Mouse (Mus musculus) neural tube, embryonic 13.5 days (tissue): Measurements from ENCODE around the gene Rnaset2b. TPM values are rescaled to one million over a fixed set of nuclear protein-coding genes. Genes with fewer than 3 reads are reported as not detected.
A peak's percentile ranks its signal among the peaks of the same experiment; 100 is the strongest.
"Not testable (repeated sequence)": the region's sequence is repeated elsewhere in the genome, so short reads cannot be mapped to it uniquely, and the experiment has no call there.

Source experiments
- ATAC-seq: fragments of 200-750 bp; cut with Nextera tagmentation; 2 replicates; pipeline ENCODE4 v1.8.0; 2017; ENCODE audit warnings: low read depth, mild to moderate bottlenecking, moderate TSS enrichment, moderate library complexity
- H3K27ac ChIP-seq: fragments of 300-500 bp; sonication (generic); replicated peaks from 2 replicates; pipeline ENCODE4 v1.5.1; 2015; ENCODE audit warnings: moderate library complexity, mild to moderate bottlenecking, inconsistent platforms
- H3K27me3 ChIP-seq: fragments of 300-500 bp; sonication (generic); 2 replicates; pipeline ENCODE4 v1.6.1; 2015; ENCODE audit warnings: mild to moderate bottlenecking, inconsistent platforms
- H3K36me3 ChIP-seq: fragments of 300-500 bp; sonication (generic); 2 replicates; pipeline ENCODE4 v1.6.1; 2015; ENCODE audit warnings: mild to moderate bottlenecking, inconsistent platforms
- H3K4me1 ChIP-seq: fragments of 300-500 bp; sonication (generic); replicated peaks from 2 replicates; pipeline ENCODE4 v1.6.1; 2015; ENCODE audit warnings: inconsistent platforms
- H3K4me2 ChIP-seq: fragments of 300-500 bp; sonication (generic); 2 replicates; pipeline ENCODE4 v1.6.1; 2015; ENCODE audit warnings: inconsistent platforms, mild to moderate bottlenecking, moderate library complexity
- H3K4me3 ChIP-seq: fragments of 300-500 bp; sonication (generic); 2 replicates; pipeline ENCODE4 v1.5.1; 2015; ENCODE audit warnings: mild to moderate bottlenecking, inconsistent platforms
- H3K9ac ChIP-seq: fragments of 300-500 bp; sonication (generic); 2 replicates; pipeline ENCODE4 v1.6.1; 2015; ENCODE audit warnings: moderate library complexity, mild to moderate bottlenecking, inconsistent platforms
- H3K9me3 ChIP-seq: fragments of 300-500 bp; sonication (generic); 2 replicates; pipeline ENCODE4 v1.6.1; 2016; ENCODE audit warnings: inconsistent platforms
- WGBS: fragments of 180-500 bp; shearing (Covaris S2); methylation state at CpG from one replicate; pipeline ENCODE4 v1.1.7; 2015; 5-methylcytosine and 5-hydroxymethylcytosine counted together
- polyA plus RNA-seq: library from polyadenylated mRNA; unstranded; fragments of >200 nt; fragmentation: Nextera tagmentation; extraction: Ambion mirVana; gene quantifications from 2 replicates; pipeline ENCODE4 v1.2.1, GENCODE M21; 2015

The Rnaset2b gene
- polyA plus RNA-seq, 1 experiment from 2014 or later, result 102 TPM

DNA sequence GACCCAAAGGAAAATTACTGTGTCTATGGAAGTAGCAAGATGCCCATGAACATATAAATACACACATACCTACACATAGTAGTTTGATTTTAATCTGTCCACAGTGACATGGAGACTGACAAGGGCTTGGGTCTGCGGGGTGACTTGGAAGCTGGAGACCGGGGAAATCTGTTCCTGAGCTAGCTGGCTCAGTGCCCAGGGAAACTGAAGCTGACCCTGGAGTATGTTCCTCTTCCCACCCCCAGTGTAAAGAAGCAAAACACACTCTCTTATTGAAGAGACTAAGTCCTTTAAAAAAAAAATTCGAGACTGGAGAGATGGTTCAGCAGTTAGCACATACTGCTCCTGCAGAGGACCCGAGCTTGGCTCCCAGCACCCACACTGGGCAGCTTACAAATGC, 7.5 kb upstream of the Rnaset2b start:
- not testable (repeated sequence) for H3K27me3 ChIP-seq, ATAC-seq, H3K36me3 ChIP-seq, H3K27ac ChIP-seq, H3K9me3 ChIP-seq, H3K4me2 ChIP-seq, H3K9ac ChIP-seq, H3K4me3 ChIP-seq, H3K4me1 ChIP-seq
- 68% methylated on average over 4 of the region's 4 CpGs for WGBS

DNA sequence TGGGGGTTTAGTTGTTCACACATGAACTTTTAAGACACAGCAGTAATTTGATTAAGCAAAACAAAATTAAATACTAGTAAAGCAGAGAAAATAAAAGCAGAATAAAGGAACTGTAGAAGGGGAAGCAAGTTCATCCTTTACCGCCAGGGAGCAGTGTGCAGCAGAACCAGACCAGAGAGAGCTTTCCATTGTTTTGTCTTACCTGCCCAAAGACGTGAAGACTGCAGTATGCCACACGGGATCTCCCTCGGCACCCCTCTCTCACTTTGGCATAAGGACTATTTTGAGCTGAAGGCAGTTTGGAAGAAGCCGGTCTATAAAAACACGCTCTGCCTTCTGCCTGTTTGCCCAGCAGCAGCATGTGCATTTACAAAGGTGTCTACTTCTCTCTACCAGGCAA, 5.1 kb upstream of the Rnaset2b start:
- H3K36me3 ChIP-seq, H3K27me3 ChIP-seq, H3K27ac ChIP-seq, H3K4me3 ChIP-seq, ATAC-seq, H3K4me2 ChIP-seq, H3K4me1 ChIP-seq, H3K9ac ChIP-seq, H3K9me3 ChIP-seq: not testable (repeated sequence)
- 23% methylated on average over 6 of the region's 6 CpGs for WGBS

DNA sequence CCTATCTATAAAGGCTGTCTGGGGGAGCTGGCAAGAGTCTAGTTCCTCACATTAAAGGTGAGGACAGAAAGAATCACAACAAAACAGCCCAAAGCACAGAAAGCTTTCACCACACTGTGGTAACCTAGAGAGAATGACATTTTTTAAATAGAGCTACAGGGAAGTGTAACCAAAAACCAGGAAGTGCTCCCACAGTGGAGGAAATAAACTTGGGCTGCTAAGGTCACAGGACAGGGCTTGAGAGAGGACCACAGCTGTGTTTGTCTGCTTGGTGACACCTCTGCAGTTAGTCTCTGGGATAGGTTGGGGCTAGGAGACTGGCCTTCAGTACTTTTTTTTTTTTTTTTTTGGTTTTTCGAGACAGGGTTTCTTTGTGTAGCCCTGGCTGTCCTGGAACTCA, 2.8 kb upstream of the Rnaset2b start:
- not testable (repeated sequence) for H3K4me1 ChIP-seq, H3K9ac ChIP-seq, H3K4me2 ChIP-seq, H3K4me3 ChIP-seq, H3K27me3 ChIP-seq, H3K36me3 ChIP-seq, H3K27ac ChIP-seq, H3K9me3 ChIP-seq, ATAC-seq
- no CpG with 5 or more reads among the region's 1 CpGs for WGBS

DNA sequence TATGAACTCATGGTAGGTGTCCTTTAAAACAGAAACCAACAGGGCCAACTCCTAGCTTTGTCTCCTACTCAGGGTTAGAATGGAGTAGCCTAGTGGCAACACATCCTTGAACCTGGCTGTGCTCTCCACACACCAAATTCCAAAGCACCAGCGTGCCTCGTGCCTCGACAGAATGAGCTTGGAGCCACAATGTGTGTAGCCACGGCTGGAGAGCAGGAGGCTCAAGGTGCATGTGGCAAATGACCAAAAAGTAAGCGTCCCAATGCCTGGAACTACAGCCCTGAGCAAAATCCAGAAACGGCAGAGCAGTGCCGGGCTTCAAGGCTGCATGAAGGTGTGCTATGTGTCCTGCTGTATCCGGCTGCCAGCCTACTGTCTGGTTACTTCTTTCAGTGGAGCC, 804 bp downstream of the Rnaset2b start:
- 90% methylated on average over 8 of the region's 8 CpGs for WGBS
- ATAC-seq, H3K36me3 ChIP-seq, H3K9me3 ChIP-seq, H3K9ac ChIP-seq, H3K4me2 ChIP-seq, H3K27ac ChIP-seq, H3K4me3 ChIP-seq, H3K4me1 ChIP-seq, H3K27me3 ChIP-seq: not testable (repeated sequence)

DNA sequence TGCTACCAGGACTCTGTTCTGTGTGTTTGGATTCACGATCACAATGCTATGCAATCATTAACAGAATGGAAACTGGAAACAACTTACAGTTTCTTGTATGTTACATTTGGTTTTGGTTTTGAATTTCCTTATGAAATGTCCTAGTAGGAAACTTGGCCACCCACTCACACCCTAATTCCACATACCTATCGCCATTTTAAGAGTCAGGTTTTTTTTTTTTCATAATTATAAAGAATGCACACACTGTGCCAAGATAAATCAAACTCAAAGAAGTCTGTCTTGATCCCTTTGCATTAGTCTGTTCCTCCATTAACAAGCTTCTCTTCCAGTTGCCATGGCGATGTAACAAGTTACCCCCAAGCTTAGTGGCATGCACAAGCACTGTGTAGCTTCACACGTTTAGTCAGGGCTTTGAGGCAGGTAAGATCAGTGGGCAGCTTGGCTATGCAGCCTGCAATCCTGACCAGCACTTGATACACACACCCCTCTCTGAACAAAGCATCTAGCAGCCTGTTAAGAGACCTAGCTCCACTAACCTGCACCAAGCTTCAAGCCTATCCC, 2.5 kb downstream of the Rnaset2b start:
- H3K27ac ChIP-seq, H3K9ac ChIP-seq, H3K4me1 ChIP-seq, H3K4me2 ChIP-seq, H3K36me3 ChIP-seq, H3K27me3 ChIP-seq, H3K9me3 ChIP-seq, ATAC-seq, H3K4me3 ChIP-seq: not testable (repeated sequence)
- 58% methylated on average over 4 of the region's 4 CpGs for WGBS

DNA sequence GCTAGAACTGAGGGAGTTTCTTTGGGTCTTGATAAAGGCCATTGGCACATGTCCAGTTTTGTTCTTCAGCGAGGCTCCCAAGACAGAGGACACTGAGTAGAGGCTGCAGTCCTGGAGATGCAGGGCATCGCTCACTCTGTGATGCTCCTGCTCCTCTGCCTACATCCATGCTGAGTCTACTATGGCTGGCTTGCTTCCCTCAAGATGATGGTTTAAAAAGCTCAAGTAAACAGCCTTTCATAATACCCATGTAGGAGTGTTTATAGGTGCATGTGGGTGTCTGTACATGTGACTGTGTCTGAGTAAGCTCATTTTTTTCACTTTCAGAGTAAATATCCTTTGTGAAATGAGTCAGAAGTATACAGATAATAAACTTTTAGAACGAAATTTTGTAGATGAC, 4.6 kb downstream of the Rnaset2b start:
- H3K36me3 ChIP-seq, H3K4me1 ChIP-seq, H3K9ac ChIP-seq, H3K4me2 ChIP-seq, H3K27ac ChIP-seq, ATAC-seq, H3K27me3 ChIP-seq, H3K9me3 ChIP-seq, H3K4me3 ChIP-seq: not testable (repeated sequence)
- WGBS, result 66% methylated on average over 3 of the region's 3 CpGs

DNA sequence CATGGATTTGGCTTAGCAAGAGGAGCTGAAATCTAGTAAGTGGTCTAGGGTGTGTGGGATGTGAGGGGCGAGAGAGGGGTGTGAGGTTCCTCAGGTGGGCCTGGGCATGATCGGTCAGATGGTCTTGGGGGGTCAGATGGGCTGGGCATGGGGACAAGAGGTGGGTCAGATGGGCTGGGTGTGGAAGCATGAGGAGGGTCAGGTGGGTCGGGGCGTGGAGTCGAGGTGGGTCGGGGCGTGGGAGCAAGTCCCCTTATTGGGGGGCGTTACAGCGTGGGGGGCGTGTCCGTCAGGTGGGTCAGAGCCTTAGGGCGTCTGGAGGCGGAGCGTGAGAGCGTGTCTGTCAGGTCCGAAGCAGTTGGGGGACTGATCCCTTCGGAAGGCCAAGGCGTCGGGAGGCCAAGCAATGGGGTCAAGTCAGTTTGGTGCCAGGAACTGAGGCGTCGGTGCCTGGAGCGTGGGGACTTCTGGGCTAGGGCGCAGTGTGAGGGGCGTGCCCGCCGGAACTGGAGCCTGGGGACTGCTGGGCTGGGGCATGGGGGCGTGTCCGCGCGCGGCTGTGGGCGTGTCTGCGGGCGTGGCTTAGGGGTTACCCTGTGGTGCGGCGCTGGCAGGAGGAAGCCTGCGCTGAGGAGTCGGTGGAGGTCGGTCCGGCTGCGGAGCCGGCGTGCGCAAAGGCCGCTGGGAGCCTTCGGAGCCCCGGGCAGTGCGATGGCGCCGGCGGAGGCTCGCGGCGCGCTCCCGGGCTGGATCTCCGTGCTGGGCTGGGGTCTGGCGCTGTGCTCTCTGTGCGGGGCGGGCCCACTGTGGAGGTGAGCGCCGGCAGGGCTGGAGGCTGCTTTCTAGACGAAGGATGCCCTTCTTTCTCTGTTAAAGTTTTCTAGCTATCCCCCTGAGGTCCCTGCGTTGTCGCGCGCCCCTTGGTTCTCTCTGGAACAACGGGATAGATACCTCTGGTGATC, 8.1 kb downstream of the Rnaset2b start, which contains the start of gene Gm49721:
Gene Gm49721, plus strand, starts transcription at position 618 of the 962 bp plus-strand sequence.
- not testable (repeated sequence) for H3K27ac ChIP-seq, H3K36me3 ChIP-seq, H3K27me3 ChIP-seq, H3K9me3 ChIP-seq, H3K4me1 ChIP-seq
- Histone ChIP-seq H3K4me3 (peak within 1 kb of the TSS; percentile 51), H3K4me2 (peak within 1 kb of the TSS; percentile 61), H3K9ac (peak within 1 kb of the TSS; percentile 71)
- WGBS, result 1% methylated on average over 57 of the region's 68 CpGs
- peak; percentile 97 for ATAC-seq

DNA sequence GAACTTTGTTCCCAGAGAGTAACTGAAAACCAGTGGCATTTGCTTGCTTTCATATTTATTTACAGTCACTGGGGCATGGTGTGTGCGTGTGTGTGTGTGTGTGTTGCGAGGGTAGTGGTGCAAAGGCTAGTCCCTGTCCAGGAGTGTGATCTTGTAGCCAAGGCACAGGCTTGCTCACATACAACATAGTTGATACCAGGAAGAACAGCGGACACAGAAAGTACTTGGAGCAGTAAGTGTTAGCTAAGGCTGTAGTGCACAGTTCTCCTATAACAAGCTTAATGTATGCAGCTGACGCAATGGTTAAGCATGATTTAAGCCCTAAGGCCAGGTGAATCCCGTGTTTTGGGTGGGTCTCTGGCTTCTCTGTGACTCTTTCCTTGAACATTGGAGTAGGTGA, 8.9 kb downstream of the Rnaset2b start:
- WGBS, result 33% methylated on average over 5 of the region's 5 CpGs
- peak overlapping the region; percentile 71; the same call in 1 of the 2 replicates for H3K9ac ChIP-seq
- H3K36me3 ChIP-seq, H3K9me3 ChIP-seq, H3K27me3 ChIP-seq, H3K4me1 ChIP-seq, H3K27ac ChIP-seq: not testable (repeated sequence)
- peak overlapping the region; percentile 61 for H3K4me2 ChIP-seq
- peak; percentile 8; the same call in 1 of the 2 replicates for ATAC-seq
- peak overlapping the region; percentile 51 for H3K4me3 ChIP-seq

DNA sequence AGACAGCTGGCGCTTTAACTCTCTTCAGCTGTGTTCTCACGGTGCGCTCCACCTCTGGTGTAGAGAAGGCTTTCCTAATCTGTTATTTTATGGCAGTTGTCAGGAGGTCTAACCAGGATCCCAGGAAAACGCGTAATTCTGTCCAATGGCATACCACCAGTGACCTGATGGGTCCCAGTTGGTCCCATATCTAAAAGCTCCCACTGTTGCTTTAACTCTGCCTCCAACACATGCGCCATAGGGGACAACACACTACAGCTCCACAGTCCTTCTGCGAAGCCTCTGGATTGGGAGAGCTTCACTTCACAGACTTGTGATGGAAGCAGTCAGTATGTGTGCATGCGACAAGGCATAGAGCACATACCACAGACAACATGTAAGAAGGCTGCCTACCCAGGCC, 9.7 kb downstream of the Rnaset2b start:
- H3K27me3 ChIP-seq, ATAC-seq, H3K4me1 ChIP-seq, H3K9me3 ChIP-seq, H3K4me2 ChIP-seq, H3K9ac ChIP-seq, H3K27ac ChIP-seq, H3K36me3 ChIP-seq, H3K4me3 ChIP-seq: not testable (repeated sequence)
- 93% methylated on average over 5 of the region's 8 CpGs for WGBS

DNA sequence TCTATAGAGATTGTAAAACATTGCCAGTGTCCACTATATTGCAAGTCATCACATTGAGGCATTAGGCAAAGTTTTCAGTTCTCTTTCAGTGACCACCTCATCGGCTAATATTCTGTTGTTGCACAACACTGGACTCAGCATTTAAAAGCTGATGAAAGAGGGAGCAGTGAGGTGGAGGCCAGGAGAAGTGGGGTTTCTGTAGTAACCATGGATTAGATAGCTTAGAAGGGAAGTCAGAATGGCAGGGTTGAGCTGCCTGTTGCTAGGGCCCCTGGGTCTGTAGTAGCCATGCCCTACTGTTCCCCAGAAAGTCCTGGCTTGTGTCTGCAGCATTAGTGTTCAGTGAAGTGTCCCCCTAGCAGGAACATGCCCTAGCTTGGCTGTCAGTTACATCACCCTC, 15.7 kb downstream of the Rnaset2b start:
- not testable (repeated sequence) for H3K4me2 ChIP-seq, H3K4me3 ChIP-seq, H3K9ac ChIP-seq, H3K9me3 ChIP-seq, H3K36me3 ChIP-seq, H3K27ac ChIP-seq, ATAC-seq, H3K27me3 ChIP-seq, H3K4me1 ChIP-seq
- 98% methylated on average over 1 of the region's 1 CpGs for WGBS

DNA sequence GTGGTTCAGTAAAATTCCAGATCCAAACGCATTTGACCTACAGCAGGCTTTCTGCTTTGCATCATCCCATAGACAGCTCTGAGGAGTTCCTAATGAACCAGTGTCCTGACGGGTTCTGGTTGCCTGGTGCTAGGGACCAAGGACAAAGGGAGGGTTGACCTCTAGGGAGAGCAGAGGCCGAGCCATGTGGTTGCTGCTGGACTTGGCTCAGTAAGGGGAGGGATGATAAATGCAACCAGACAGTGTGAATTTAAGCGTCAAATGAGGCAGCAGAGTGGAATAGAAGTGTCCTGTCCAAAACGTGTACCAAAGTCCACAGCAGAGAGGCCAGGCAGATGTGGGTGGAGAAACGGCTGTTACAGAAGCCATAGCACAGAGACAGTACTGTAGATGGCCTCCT, 25.1 kb downstream of the Rnaset2b start:
- H3K4me2 ChIP-seq, H3K9me3 ChIP-seq, H3K4me1 ChIP-seq, H3K36me3 ChIP-seq, H3K27ac ChIP-seq, H3K27me3 ChIP-seq, ATAC-seq, H3K9ac ChIP-seq, H3K4me3 ChIP-seq: not testable (repeated sequence)
- no CpG with 5 or more reads among the region's 6 CpGs for WGBS

DNA sequence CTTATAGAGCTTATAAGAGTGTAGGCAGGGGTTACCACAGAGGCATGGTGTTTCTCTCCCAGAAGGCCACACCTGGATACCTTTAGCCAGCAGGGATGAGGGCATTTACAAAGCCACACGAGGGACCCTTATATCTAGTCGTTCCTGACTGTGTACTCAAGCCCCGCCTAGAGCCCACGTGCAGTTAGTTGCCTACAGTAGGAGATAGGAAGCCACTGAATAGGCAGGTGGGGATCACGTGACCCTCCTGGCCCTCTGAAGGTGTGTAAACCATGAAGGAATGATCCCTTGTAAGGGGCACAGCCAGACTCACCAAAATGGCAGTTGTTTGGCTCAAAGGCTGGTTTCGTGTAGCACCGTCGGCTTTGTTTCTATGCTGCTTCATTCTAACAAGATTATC, 26.4 kb downstream of the Rnaset2b start:
- H3K4me1 ChIP-seq, H3K4me2 ChIP-seq, ATAC-seq, H3K27ac ChIP-seq, H3K36me3 ChIP-seq, H3K9ac ChIP-seq, H3K9me3 ChIP-seq, H3K27me3 ChIP-seq, H3K4me3 ChIP-seq: not testable (repeated sequence)
- WGBS, result 91% methylated on average over 8 of the region's 8 CpGs
